Mouse (Mus musculus): ENCODE data around the gene Epn2.

- TF ChIP-seq POLR2A (IDR thresholded peaks at IDR 0.05; ENCODE audit: low read depth, low read length) (no peak), CTCF (IDR thresholded peaks at IDR 0.05; ENCODE audit: extremely low read depth, insufficient read depth, insufficient read length, insufficient replicate concordance) (no peak)
Observed at GRCm38 (mm10) chr11:61489085-61489484, 90.4 kb downstream of the Epn2 start.
